Mouse (Mus musculus): Measurements from ENCODE around the gene Ppp1r12a. TPM values are rescaled to one million over a fixed set of nuclear protein-coding genes. Genes with fewer than 3 reads are reported as not detected.
A peak's percentile ranks its signal among the peaks of the same experiment; 100 is the strongest.

Ppp1r12a gene
- total RNA-seq, 2 experiments from 2014 or later = 53.6 to 80.1 TPM

DNA sequence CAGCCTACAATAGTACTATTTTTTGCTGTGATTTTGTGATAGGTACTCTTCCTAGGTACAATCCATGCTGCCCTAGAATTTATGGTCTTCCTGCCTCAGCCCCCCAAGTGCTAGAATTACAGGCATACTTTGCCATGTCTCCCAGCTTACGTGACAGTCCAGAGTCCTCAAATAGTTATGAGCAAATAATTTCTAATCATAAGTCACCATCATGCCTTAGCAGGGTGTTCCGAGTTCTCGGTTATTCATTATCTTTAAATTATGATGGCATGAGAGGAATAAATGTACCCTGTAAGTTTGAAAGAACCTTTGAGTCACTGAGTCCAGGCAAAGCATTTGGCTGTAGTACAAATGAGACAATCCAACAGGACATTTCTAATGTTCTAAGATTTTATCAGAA lies 5.9 kb upstream of the Ppp1r12a start:
- no peak for ATAC-seq (replicated peaks; ENCODE audit: low FRiP score, poor library complexity, severe bottlenecking)

- no peak for ATAC-seq (replicated peaks; ENCODE audit: low FRiP score, poor library complexity, severe bottlenecking)
These were observed 3.0 kb upstream of the Ppp1r12a start for GRCm38 (mm10) chr10:108159002-108159401.

DNA sequence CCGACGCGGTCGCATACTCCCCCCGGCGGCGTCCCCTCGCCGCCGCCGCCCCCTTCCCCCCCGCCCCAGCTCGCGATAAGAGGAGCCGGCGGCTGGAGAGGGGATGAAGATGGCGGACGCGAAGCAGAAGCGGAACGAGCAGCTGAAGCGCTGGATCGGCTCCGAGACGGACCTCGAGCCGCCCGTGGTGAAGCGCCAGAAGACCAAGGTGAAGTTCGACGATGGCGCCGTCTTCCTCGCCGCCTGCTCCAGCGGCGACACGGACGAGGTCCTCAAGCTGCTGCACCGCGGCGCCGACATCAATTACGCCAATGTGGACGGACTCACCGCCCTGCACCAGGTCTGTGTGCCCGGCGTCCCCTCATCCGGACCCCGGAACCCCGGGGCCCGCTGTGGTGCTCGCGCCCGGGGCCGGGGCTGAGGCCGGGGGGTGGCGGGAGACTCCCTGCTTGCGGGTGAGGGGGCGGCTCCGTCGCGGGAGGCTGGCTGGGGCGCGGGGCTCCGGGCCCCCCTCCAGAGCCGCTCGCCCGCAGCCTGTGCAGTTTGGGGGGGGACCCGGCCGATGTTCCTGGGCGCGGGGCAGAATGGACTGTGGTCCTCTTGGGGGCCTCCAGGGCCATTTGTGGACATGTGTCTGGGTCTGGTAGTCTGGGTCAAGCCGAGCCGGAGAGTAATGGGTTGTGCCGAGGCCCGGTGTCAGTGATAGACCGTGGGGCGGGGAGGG lies 466 bp downstream of the Ppp1r12a start:
- ATAC-seq (replicated peaks; ENCODE audit: low FRiP score, poor library complexity, severe bottlenecking) = peak; percentile 39

GRCm38 (mm10) chr10:108163021-108163410 lies 1.0 kb downstream of the Ppp1r12a start:
- ATAC-seq (replicated peaks; ENCODE audit: low FRiP score, poor library complexity, severe bottlenecking) = no peak

DNA sequence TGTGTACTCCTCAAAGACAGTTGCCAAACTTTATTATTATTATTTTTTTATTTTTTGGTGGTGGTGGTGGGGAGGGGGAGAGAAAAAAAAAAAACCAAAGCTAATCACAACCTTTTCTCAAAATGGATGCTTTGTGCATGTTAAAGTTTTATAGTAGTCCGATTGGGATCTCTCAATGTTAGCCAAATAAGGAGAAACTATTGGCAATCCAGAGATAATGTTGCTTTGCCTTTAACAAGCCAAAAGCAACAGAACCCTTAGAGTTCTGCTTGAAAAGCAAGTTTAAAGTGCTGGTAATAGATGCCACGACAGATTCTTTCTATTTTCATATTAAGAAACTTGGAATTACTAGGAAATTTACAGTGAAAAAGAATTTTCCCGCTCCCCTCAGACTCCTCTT lies 1.5 kb downstream of the Ppp1r12a start:
- ATAC-seq (replicated peaks; ENCODE audit: low FRiP score, poor library complexity, severe bottlenecking) = no peak

- no peak for ATAC-seq (replicated peaks; ENCODE audit: low FRiP score, poor library complexity, severe bottlenecking)
These were observed 5.8 kb downstream of the Ppp1r12a start for GRCm38 (mm10) chr10:108167823-108168222.

- ATAC-seq (replicated peaks; ENCODE audit: low FRiP score, poor library complexity, severe bottlenecking) = no peak
These were observed 8.8 kb downstream of the Ppp1r12a start for GRCm38 (mm10) chr10:108170818-108171217.

DNA sequence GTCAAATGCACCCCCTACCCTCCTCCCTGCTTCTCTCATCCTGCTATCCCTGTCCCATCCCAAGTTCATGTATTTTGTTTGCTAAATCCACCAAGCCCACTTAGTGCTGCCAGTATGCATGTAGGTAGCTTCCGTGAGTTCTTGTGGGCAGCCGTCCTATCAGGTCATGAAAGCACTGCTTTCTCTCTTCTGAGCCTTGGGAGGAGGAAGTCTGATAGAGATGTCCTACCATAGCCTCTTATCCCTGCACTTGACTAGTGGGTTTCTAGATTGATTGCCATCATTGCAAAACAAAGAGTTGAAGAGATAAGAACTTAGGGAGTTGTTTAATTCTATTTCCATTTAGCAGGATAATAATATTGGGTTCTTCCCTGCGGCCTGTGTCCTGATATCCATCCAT lies 9.6 kb downstream of the Ppp1r12a start:
- ATAC-seq (replicated peaks; ENCODE audit: low FRiP score, poor library complexity, severe bottlenecking) = no peak

GRCm38 (mm10) chr10:108172817-108173563 lies 11.0 kb downstream of the Ppp1r12a start:
- 0 out of 2 replicates have a peak, but pooled peaks have one; percentile 34 for ATAC-seq (replicated peaks; ENCODE audit: low FRiP score, poor library complexity, severe bottlenecking)

DNA sequence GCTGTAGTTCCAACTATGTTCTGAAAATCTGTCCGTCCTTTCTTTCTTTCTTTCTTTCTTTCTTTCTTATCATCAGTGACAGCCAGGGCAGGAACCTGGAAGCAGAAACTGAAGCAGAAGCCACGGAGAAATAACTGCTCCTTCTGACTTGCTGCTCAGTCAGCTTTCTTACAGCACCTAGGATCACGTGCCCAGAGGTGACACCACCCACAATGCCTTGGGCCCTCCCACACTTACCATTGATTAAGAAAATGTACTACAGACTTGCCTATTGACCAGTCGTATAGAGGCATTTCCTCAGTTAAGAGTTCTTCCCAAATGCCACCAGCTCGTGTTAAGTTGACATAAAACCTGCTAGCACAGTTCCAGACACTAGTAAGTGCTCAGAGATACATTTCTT lies 12.1 kb downstream of the Ppp1r12a start:
- ATAC-seq (replicated peaks; ENCODE audit: low FRiP score, poor library complexity, severe bottlenecking) = peak; percentile 94

DNA sequence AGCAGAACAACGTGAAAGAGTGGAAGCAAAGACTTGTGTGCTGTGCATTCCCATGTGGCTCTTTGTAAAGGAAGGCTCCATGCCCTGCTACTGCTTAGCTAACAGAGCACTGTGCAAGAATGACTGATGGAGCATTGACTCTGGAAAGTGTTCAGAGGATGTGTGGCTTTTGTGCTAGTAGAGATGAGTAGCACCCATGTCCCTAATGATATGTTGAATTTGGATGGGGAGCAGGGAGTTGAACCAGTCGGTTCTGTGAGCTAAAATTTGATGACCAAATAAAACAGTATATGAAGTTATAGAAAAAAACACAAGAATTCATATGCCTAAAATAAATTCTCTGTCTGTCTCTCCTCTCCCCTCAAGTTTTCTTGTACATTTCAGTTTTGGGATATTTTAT lies 13.9 kb downstream of the Ppp1r12a start:
- no peak for ATAC-seq (replicated peaks; ENCODE audit: low FRiP score, poor library complexity, severe bottlenecking)

- no peak for ATAC-seq (replicated peaks; ENCODE audit: low FRiP score, poor library complexity, severe bottlenecking)
These were observed 16.4 kb downstream of the Ppp1r12a start for GRCm38 (mm10) chr10:108178285-108178848.

GRCm38 (mm10) chr10:108179404-108179803 lies 17.4 kb downstream of the Ppp1r12a start:
- no peak for ATAC-seq (replicated peaks; ENCODE audit: low FRiP score, poor library complexity, severe bottlenecking)

GRCm38 (mm10) chr10:108180313-108180712 lies 18.3 kb downstream of the Ppp1r12a start:
- ATAC-seq (replicated peaks; ENCODE audit: low FRiP score, poor library complexity, severe bottlenecking) = no peak

DNA sequence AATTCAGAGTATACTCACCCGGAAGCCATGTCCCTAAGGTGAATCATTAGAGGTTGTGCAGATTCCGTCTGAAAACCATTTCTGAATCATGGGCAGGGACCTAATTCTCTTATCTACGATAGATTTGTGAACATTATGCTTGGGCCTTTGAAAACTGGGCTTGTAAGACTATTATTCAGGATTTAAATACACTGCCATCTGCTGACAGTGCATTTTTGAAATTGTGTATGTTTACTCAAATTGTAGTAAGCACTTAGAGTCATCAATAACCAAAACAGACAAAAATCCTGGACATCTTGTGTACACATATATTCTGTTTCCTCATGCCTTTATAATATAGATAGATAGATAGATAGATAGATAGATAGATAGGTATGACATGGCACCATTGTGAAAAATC lies 19.9 kb downstream of the Ppp1r12a start:
- ATAC-seq (replicated peaks; ENCODE audit: low FRiP score, poor library complexity, severe bottlenecking) = no peak

DNA sequence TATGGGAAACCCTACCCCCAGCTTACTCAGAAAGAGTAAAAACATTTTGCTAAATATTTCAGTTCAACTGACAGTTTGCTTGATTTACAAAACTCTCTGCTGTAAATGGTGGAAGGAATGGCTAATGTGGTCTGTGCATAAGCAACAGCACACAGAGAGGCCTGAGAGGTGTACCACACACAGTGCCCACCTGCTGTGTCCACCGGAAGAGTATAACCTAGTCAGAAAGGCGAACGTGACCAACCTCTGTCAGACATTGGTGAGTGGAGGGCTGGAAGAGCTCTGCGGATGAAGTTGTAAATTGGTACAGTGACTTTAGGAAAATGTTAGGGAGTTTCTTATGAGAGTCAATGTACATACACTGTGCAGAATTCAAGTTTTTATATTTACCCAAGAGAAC lies 20.4 kb downstream of the Ppp1r12a start:
- ATAC-seq (replicated peaks; ENCODE audit: low FRiP score, poor library complexity, severe bottlenecking) = no peak

- ATAC-seq (replicated peaks; ENCODE audit: low FRiP score, poor library complexity, severe bottlenecking) = no peak
These were observed 22.8 kb downstream of the Ppp1r12a start for GRCm38 (mm10) chr10:108184763-108185162.

- no peak for ATAC-seq (replicated peaks; ENCODE audit: low FRiP score, poor library complexity, severe bottlenecking)
These were observed 23.3 kb downstream of the Ppp1r12a start for GRCm38 (mm10) chr10:108185265-108185664.

DNA sequence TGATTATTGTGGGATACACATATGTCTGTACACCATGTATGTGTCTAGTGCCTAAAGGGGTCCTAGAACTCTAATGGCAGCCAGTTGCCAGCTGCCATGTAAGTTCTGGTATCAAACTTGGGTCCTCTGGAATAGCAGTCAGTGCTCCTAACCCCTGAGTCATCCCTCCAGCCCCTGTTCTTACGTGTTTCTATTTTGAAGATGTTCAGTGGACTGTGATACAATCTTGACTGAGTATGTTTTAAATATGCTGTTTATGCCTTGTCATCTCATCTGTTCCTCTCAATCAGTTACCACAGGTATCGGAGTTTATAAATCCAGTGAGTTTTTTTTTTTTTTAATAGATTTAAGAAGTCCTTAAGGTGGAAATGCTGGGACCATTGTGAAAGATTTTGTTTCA lies 27.3 kb downstream of the Ppp1r12a start:
- ATAC-seq (replicated peaks; ENCODE audit: low FRiP score, poor library complexity, severe bottlenecking) = no peak

- no peak for ATAC-seq (replicated peaks; ENCODE audit: low FRiP score, poor library complexity, severe bottlenecking)
These were observed 28.0 kb downstream of the Ppp1r12a start for GRCm38 (mm10) chr10:108189986-108190385.

DNA sequence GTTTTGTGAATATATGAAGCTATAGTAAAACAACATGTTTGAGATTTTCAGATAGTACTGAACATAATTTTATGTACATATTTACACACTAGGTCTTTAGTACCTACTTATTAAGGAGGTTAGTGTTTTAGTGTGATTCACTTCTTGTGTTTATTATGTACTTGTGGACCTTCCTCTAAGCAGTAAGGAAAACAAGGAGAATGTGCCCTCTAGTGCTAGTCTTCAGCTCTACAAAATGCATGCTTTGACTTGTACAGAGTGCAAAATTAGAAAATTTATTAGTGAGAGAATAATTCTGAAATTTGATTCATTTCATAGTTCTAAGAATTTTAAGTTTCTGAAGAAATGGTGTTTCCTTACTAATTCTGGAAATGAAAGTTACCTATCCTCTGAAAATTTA lies 28.6 kb downstream of the Ppp1r12a start:
- no peak for ATAC-seq (replicated peaks; ENCODE audit: low FRiP score, poor library complexity, severe bottlenecking)

Data from erythroblast, adult 5-6 weeks (primary cell).